Mouse (Mus musculus): ENCODE data around the gene Adamts18.

DNA sequence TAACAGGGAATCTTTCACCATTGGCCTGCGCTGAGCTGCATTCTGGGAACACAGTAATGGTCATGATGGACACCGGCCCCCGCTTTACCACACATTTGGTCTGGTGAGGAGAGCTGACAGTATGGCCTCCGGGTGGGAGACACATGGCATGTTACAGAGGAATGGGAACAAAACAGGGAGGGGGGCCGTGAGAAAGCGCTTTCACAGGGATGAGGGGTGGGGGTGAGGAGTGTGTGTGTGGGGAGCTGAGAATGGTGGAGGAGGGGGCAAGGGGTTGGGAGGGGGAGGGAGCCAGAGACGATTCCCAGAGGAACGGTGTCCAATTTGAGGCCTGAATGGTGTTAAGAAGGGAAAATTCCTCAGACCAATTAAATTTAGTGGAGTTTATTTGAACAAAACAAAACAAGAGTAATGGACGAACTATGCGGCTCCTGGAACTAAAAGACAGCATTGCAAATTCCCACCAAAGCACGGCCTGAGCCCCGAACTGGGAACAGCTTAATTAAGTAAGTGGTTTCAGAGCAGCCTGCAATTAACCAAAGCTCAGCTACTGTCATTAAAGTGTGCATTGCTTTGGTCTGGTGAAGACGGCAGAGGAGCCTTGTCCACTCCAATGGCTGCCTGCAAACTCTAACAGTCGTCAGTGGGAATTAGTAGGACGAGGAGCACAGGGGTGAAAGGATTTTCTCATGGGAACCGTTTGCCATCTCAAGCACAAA is 181.7 kb downstream of the Adamts18 start:
- TF ChIP-seq CTCF (IDR thresholded peaks at IDR 0.05; ENCODE audit: low read depth) (no peak), EP300 (optimal IDR thresholded peaks at IDR 0.05) (no peak)

All from stomach, postnatal 0 days (tissue).